Mouse (Mus musculus) CH12.LX (cell line): ENCODE data around the gene Wdfy1. TPM values are rescaled to one million over a fixed set of nuclear protein-coding genes. Genes with fewer than 3 reads are reported as not detected.

ENCODE experiments used
- DNase-seq: peaks from one replicate; pipeline ENCODE4 v3.0.0-alpha.2; 2013; ENCODE audit errors: extremely low read depth
- H3K27ac ChIP-seq: 2 replicates; pipeline ENCODE4 v1.5.1; 2012; ENCODE audit warnings: low read depth, mild to moderate bottlenecking, control low read depth, moderate library complexity; ENCODE audit not compliant: insufficient read depth
- H3K27me3 ChIP-seq: replicated peaks from 2 replicates; pipeline ENCODE3; 2012; ENCODE audit warnings: inconsistent platforms
- H3K36me3 ChIP-seq, 2 experiments: replicated peaks in 1 of 2; 2 replicates each; pipeline versions ENCODE3 to v1.6.1; 2012; ENCODE audit warnings: inconsistent platforms in 1 of 2, low read length in 1 of 2, mild to moderate bottlenecking in 1 of 2, mixed read lengths in 1 of 2, moderate library complexity in 1 of 2; ENCODE audit not compliant: control insufficient read depth in 1 of 2, insufficient read depth in 1 of 2
- H3K4me1 ChIP-seq, 2 experiments: 2 replicates each; pipeline ENCODE4 v1.6.1; 2012; ENCODE audit warnings: inconsistent platforms in 1 of 2, moderate library complexity in 1 of 2; ENCODE audit not compliant: insufficient read depth in 2 of 2, control insufficient read depth in 1 of 2
- H3K4me2 ChIP-seq: 2 replicates; pipeline ENCODE4 v1.6.1; 2012; ENCODE audit warnings: low read depth, mild to moderate bottlenecking, control low read depth; ENCODE audit not compliant: poor library complexity, insufficient read depth, severe bottlenecking
- H3K4me3 ChIP-seq, 3 experiments: fragments of 150-350 bp in 1 of 3; sonication (generic) in 1 of 3; replicated peaks in 1 of 3; 2 replicates each; pipeline versions ENCODE3 to v1.5.1; 2011 to 2012; ENCODE audit warnings: low read depth in 2 of 3, low read length in 2 of 3, mild to moderate bottlenecking in 2 of 3, moderate library complexity in 2 of 3, control low read depth in 1 of 3, improper control_type of control experiment in 1 of 3, inconsistent platforms in 1 of 3, mixed read lengths in 1 of 3; ENCODE audit not compliant: poor library complexity in 1 of 3
- H3K79me2 ChIP-seq: replicated peaks from 2 replicates; pipeline ENCODE4 v1.6.1; 2012; ENCODE audit warnings: mild to moderate bottlenecking, moderate library complexity; ENCODE audit not compliant: control insufficient read depth, poor library complexity, insufficient read depth, severe bottlenecking; ENCODE audit errors: extremely low read depth
- H3K9ac ChIP-seq: 2 replicates; pipeline ENCODE4 v1.6.1; 2012; ENCODE audit warnings: low read depth, mild to moderate bottlenecking, control low read depth, moderate library complexity; ENCODE audit not compliant: insufficient read depth
- H3K9me3 ChIP-seq: replicated peaks from 2 replicates; pipeline ENCODE3; 2012; ENCODE audit warnings: low read length, inconsistent platforms, mixed read lengths
- BHLHE40 ChIP-seq: IDR thresholded peaks from 2 replicates; pipeline ENCODE4 v1.6.1; 2011; ENCODE audit warnings: mild to moderate bottlenecking, low read depth, low read length, improper control_type of control experiment
- CHD2 ChIP-seq: IDR thresholded peaks from 2 replicates; pipeline ENCODE4 v1.6.1; 2011; ENCODE audit warnings: low read length, improper control_type of control experiment
- CTCF ChIP-seq, 2 experiments: IDR thresholded peaks in 1 of 2; conservative IDR thresholded peaks in 1 of 2; 2 replicates each; pipeline ENCODE4 v1.5.1; 2011 to 2012; ENCODE audit warnings: low read depth in 2 of 2, low read length in 2 of 2, improper control_type of control experiment in 1 of 2, inconsistent platforms in 1 of 2, mild to moderate bottlenecking in 1 of 2, moderate library complexity in 1 of 2
- HCFC1 ChIP-seq: IDR thresholded peaks from 2 replicates; pipeline ENCODE4 v1.6.1; 2012; ENCODE audit warnings: low read depth, mild to moderate bottlenecking, inconsistent platforms, low read length, improper control_type of control experiment
- JUND ChIP-seq: conservative IDR thresholded peaks from 2 replicates; pipeline ENCODE4 v1.6.1; 2011; ENCODE audit warnings: low read depth, low read length, improper control_type of control experiment
- MAFK ChIP-seq: IDR thresholded peaks from 2 replicates; pipeline ENCODE4 v1.6.1; 2011; ENCODE audit warnings: low read length, improper control_type of control experiment; ENCODE audit not compliant: insufficient replicate concordance
- MAZ ChIP-seq: IDR thresholded peaks from 2 replicates; pipeline ENCODE4 v1.6.1; 2012; ENCODE audit warnings: low read depth, mild to moderate bottlenecking, inconsistent platforms, low read length, improper control_type of control experiment, moderate library complexity
- MXI1 ChIP-seq: IDR thresholded peaks from 2 replicates; pipeline ENCODE4 v1.6.1; 2011; ENCODE audit warnings: mild to moderate bottlenecking, low read depth, low read length, improper control_type of control experiment
- MYC ChIP-seq: IDR thresholded peaks from 2 replicates; pipeline ENCODE4 v1.6.1; 2011; ENCODE audit warnings: low read depth, mild to moderate bottlenecking, improper control_type of control experiment, low read length
- NRF1 ChIP-seq: IDR thresholded peaks from 2 replicates; pipeline ENCODE4 v1.6.1; 2014; ENCODE audit warnings: low read depth, mild to moderate bottlenecking, inconsistent platforms, low read length, improper control_type of control experiment, moderate library complexity
- PAX5 ChIP-seq: IDR thresholded peaks from 2 replicates; pipeline ENCODE4 v1.6.1; 2012; ENCODE audit warnings: low read length, inconsistent platforms, mixed read lengths
- SMC3 ChIP-seq: IDR thresholded peaks from 2 replicates; pipeline ENCODE4 v1.6.1; 2011; ENCODE audit warnings: low read depth, low read length, improper control_type of control experiment
- TBP ChIP-seq: conservative IDR thresholded peaks from 2 replicates; pipeline ENCODE4 v1.6.1; 2011; ENCODE audit warnings: low read depth, low read length, improper control_type of control experiment
- UBTF ChIP-seq: IDR thresholded peaks from 2 replicates; pipeline ENCODE4 v1.6.1; 2012; ENCODE audit warnings: low read depth, mild to moderate bottlenecking, inconsistent platforms, low read length, improper control_type of control experiment, moderate library complexity
- USF1 ChIP-seq: IDR thresholded peaks from 2 replicates; pipeline ENCODE4 v1.6.1; 2014; ENCODE audit warnings: low read depth, mild to moderate bottlenecking, inconsistent platforms, low read length, improper control_type of control experiment
- ZMIZ1 ChIP-seq: IDR thresholded peaks from 2 replicates; pipeline ENCODE4 v1.6.1; 2012; ENCODE audit warnings: low read depth, mild to moderate bottlenecking, inconsistent platforms, low read length, improper control_type of control experiment
- ZNF384 ChIP-seq: IDR thresholded peaks from 2 replicates; pipeline ENCODE4 v1.6.1; 2012; ENCODE audit warnings: low read depth, low read length, improper control_type of control experiment, inconsistent platforms
- dilution Hi-C: fragments of 300-500 bp; cut with MboI; formaldehyde crosslinking; loops from 2 replicates; pipeline ENCODE4 v1.14.3; 2020; ENCODE audit warnings: low sequenced_read_pairs; ENCODE audit not compliant: extremely low pct_unique_long_range_greater_than_20kb, extremely low pct_ligation_motif_present
- in situ Hi-C: fragments of 300-500 bp; cut with MboI; formaldehyde crosslinking; loops from 3 replicates; pipeline ENCODE4 v1.14.3; 2019; ENCODE audit warnings: low sequenced_read_pairs, low pct_ligation_motif_present, low pct_unique_long_range_greater_than_20kb, mixed read lengths
- polyA plus RNA-seq: library from polyadenylated mRNA; unstranded; fragments of >175 nt; gene quantifications from 2 replicates; pipeline ENCODE4 v1.2.1, GENCODE M21; 2012; ENCODE audit warnings: low read depth; ENCODE audit not compliant: insufficient read length
- total RNA-seq, 2 experiments: library from RNA; depleted of rRNA; stranded (reverse); fragments of 300-350 nt in 1 of 2; fragments of >200 nt in 1 of 2; gene quantifications; 2 replicates each; pipeline ENCODE4 v1.2.3; 2012 to 2014

Gene Wdfy1
- total and polyA plus RNA-seq, 3 experiments, result 56.3 to 86.3 (median 70.6) TPM

- no peaks in the 10 kb centered on the region for H3K9me3 ChIP-seq
- peaks cover 51 to 83% of the 10 kb centered on the region in 2 experiments for H3K36me3 ChIP-seq
- no peaks in the 10 kb centered on the region for H3K79me2 ChIP-seq
- H3K4me2 ChIP-seq, result no peak overlapping the region
- dilution Hi-C loops (no loop called here), in situ Hi-C loops (no loop called here)
- H3K4me1 ChIP-seq, result no peaks in the 10 kb centered on the region
- no peak for TF ChIP-seq TBP
- no peak for TF ChIP-seq ZNF384
- no peak for TF ChIP-seq CHD2
- no peak for TF ChIP-seq HCFC1
- TF ChIP-seq BHLHE40, result no peak
- TF ChIP-seq MAFK, result no peak
- no peak for TF ChIP-seq MAZ
- TF ChIP-seq USF1, result no peak
- TF ChIP-seq SMC3, result no peak
- no peak for TF ChIP-seq PAX5
- no peak for TF ChIP-seq UBTF
- no peak for TF ChIP-seq CTCF (conservative IDR thresholded peaks at IDR 0.05 in 1 of 2, IDR thresholded peaks at IDR 0.05 in 1 of 2; ENCODE audit: low read depth in 2 of 2, low read length in 2 of 2)
- TF ChIP-seq JUND, result no peak
- H3K27me3 ChIP-seq, result no peaks in the 10 kb centered on the region
- DNase-seq, result no peak
- H3K4me3 ChIP-seq, result no peak overlapping the region
- H3K9ac ChIP-seq, result no peak overlapping the region
- no peak overlapping the region for H3K27ac ChIP-seq
Measured at GRCm38 (mm10) chr1:79704672-79705071, 71.3 kb downstream of the Wdfy1 start.

GRCm38 (mm10) chr1:79703520-79703919 is 72.4 kb downstream of the Wdfy1 start:
- Histone ChIP-seq H3K36me3 (peaks cover 48 to 80% of the 10 kb centered on the region in 2 experiments), H3K4me3 (no peak overlapping the region), H3K79me2 (no peaks in the 10 kb centered on the region), H3K4me1 (no peaks in the 10 kb centered on the region), H3K27ac (no peak overlapping the region), H3K4me2 (no peak overlapping the region), H3K9ac (no peak overlapping the region), H3K27me3 (no peaks in the 10 kb centered on the region), H3K9me3 (no peaks in the 10 kb centered on the region)
- TF ChIP-seq MXI1 (no peak), HCFC1 (no peak), JUND (no peak), MYC (no peak), ZMIZ1 (no peak), NRF1 (no peak)
- dilution Hi-C loops (no loop called here), in situ Hi-C loops (no loop called here)
- peak; percentile 29 for DNase-seq
